Mouse (Mus musculus): ENCODE results near the gene Kirrel3. TPM values are rescaled to one million over a fixed set of nuclear protein-coding genes. Genes with fewer than 3 reads are reported as not detected.

The Kirrel3 gene
- polyA plus RNA-seq, 1 experiment from 2014 or later: 1.3 TPM

DNA sequence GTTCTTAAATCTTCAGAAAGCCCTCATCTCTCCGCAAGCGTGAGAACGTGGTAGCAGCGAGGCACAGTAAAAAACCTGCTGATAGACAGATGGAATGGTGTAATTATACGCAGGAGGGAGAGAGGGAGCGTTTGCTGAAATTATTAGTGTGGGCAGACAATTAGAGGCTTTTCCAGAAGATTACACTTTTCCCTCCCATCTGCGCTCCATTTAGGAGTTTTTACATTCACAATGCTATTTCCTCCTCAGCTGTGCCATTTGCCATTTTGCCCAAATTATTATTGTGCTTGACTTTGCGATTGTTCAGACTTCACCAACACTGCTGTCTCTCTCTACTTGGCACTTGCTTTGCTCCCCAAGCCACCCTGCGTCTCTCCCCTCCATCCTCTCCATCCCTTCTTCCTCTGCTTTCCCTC, 286.3 kb downstream of the Kirrel3 start:
- no peaks in the 10 kb centered on the region for H3K4me1 ChIP-seq (replicated peaks)
- H3K4me3 ChIP-seq: no peak overlapping the region
- H3K27ac ChIP-seq (ENCODE audit: poor library complexity, severe bottlenecking): no peak overlapping the region
- no peaks in the 10 kb centered on the region for H3K36me3 ChIP-seq
- H3K4me2 ChIP-seq: no peak overlapping the region
- no peak overlapping the region for H3K9ac ChIP-seq
- H3K9me3 ChIP-seq (replicated peaks): peaks cover 15% of the 10 kb centered on the region
- H3K27me3 ChIP-seq (replicated peaks): no peaks in the 10 kb centered on the region
- 86% methylated on average over 9 of the region's 9 CpGs for WGBS
- no peak for ATAC-seq (ENCODE audit: insufficient number of reproducible peaks, low FRiP score)

DNA sequence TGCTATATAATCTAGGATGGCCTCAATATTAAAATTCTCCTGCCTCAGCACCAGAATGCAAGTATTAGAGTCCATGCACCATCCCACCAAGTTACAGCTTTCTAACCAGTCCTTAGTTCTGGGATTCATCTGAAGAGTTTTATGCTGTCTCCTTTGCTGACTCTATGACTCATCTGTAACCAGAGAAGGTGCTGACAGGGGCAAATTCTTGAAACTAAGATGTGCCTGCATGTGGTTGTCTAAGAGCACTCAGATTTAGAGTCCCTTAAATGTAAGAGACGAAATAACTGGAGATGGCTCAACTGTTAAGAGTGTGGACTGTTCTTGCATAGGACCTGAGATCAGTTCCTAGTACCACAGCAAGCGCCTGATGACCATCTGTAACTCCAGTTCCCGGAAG, 295.7 kb downstream of the Kirrel3 start:
- no peaks in the 10 kb centered on the region for H3K27me3 ChIP-seq (replicated peaks)
- peaks cover 6% of the 10 kb centered on the region; the same call in 1 of the 2 replicates for H3K4me1 ChIP-seq (replicated peaks)
- no peak overlapping the region for H3K27ac ChIP-seq (ENCODE audit: poor library complexity, severe bottlenecking)
- no peaks in the 10 kb centered on the region for H3K9me3 ChIP-seq (replicated peaks)
- 68% methylated on average over 3 of the region's 3 CpGs for WGBS
- no peak overlapping the region for H3K9ac ChIP-seq
- H3K4me2 ChIP-seq: no peak overlapping the region
- no peak for ATAC-seq (ENCODE audit: insufficient number of reproducible peaks, low FRiP score)
- no peak overlapping the region for H3K4me3 ChIP-seq
- H3K36me3 ChIP-seq: no peaks in the 10 kb centered on the region

DNA sequence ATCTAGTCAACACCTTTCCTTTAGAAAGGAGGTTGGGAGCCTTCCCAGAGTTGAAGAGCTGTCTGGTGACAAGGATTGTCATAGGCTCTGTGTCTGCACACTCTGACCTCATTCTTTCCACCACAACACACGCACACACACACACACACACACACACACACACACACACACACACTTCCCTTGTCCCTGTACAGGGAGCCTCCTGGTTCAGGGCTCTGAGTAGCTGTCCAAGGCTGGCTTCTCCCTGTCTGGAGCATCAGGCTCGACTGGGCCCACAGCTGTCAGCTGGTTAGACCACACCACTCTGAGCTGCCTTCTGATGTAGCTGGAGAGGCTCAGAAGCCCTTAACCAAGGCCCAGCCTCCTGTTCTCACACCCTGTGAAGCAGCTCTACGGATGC, 302.2 kb downstream of the Kirrel3 start:
- H3K4me2 ChIP-seq: no peak overlapping the region
- no peaks in the 10 kb centered on the region for H3K9me3 ChIP-seq (replicated peaks)
- no peaks in the 10 kb centered on the region for H3K36me3 ChIP-seq
- no peak for ATAC-seq (ENCODE audit: insufficient number of reproducible peaks, low FRiP score)
- peaks cover 9% of the 10 kb centered on the region; the same call in 1 of the 2 replicates for H3K4me1 ChIP-seq (replicated peaks)
- H3K4me3 ChIP-seq: no peak overlapping the region
- no peak overlapping the region for H3K9ac ChIP-seq
- WGBS: 50% methylated on average over 3 of the region's 3 CpGs
- no peaks in the 10 kb centered on the region for H3K27me3 ChIP-seq (replicated peaks)
- no peak overlapping the region for H3K27ac ChIP-seq (ENCODE audit: poor library complexity, severe bottlenecking)

DNA sequence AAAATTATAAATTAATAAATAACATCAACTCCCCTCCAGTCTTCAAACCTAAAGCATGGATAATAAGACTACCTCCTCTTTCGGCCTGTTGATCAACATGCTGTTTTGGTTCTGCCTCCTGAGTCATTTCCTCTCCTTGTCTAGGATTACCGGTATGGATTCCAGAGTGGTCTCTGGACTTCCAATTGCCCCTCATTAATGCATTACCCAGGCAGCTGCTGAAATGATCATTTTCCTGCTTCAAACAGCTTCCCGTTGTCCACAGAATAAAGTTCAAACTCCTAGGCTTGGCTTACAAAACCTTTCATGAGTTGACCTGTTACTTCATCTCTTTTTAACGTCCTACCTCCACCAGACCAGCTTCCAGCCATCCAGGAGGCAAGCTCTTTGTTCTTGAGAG, 309.5 kb downstream of the Kirrel3 start:
- no peak for ATAC-seq (ENCODE audit: insufficient number of reproducible peaks, low FRiP score)
- H3K27ac ChIP-seq (ENCODE audit: poor library complexity, severe bottlenecking): no peak overlapping the region
- no peaks in the 10 kb centered on the region for H3K4me1 ChIP-seq (replicated peaks)
- no peaks in the 10 kb centered on the region for H3K27me3 ChIP-seq (replicated peaks)
- no peaks in the 10 kb centered on the region for H3K9me3 ChIP-seq (replicated peaks)
- 60% methylated on average over 4 of the region's 4 CpGs for WGBS
- no peak overlapping the region for H3K4me2 ChIP-seq
- H3K4me3 ChIP-seq: no peak overlapping the region
- no peak overlapping the region for H3K9ac ChIP-seq
- H3K36me3 ChIP-seq: no peaks in the 10 kb centered on the region

DNA sequence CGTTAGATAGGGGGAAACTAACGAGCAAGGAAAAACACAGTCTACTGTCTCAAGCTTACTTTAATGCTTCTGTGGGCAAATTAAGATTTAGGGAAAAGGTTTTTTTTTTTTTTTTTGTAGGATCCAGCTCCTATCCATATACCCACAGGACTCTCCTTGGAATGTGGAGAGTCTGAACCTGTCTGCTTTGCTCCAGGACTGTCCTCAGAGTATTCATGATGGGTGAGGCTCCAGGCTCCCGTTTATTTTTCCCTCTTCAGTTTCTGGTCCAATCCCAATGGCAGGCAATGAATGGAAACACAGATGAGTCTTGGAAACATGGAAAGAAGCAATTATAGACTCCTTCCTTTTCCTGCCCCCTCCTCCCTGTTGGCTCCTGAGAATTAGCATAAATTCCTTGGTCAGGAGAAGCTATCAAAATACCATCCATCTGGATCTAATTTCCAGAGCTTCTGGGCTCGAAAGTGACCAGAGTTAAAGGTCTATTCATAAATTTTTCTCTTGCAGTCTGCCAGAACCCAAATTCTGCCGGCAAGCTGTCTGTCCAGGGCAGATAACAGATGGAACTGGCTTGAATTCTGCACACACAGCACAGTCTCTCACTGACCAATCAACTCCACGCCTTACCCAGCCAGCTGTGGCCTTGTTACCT, 312.1 kb downstream of the Kirrel3 start:
- 49% methylated on average over 6 of the region's 6 CpGs for WGBS
- no peak for ATAC-seq (ENCODE audit: insufficient number of reproducible peaks, low FRiP score)

DNA sequence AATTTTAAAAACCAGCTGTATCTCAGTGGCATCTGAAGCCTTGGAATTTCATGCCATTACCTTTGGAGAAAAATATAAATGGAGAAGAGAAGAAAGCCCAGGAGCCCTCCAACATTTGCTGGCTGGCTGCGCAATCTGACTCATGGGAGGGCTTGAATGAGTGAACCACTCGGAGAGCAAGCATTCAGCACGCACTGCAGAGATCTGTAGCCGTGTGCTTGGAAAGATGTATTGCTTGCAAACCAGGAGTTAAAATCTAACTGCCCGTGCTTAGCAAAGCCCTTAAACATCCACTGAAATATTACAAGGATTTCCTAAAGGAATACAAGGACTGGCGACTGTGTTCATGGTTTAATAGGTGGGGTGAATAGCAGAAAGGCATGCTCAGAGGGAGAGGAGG, 316.0 kb downstream of the Kirrel3 start:
- no peaks in the 10 kb centered on the region for H3K4me1 ChIP-seq (replicated peaks)
- H3K27me3 ChIP-seq (replicated peaks): no peaks in the 10 kb centered on the region
- 72% methylated on average over 6 of the region's 6 CpGs for WGBS
- H3K9me3 ChIP-seq (replicated peaks): no peaks in the 10 kb centered on the region
- H3K27ac ChIP-seq (ENCODE audit: poor library complexity, severe bottlenecking): no peak overlapping the region
- H3K36me3 ChIP-seq: no peaks in the 10 kb centered on the region
- no peak overlapping the region for H3K9ac ChIP-seq
- H3K4me2 ChIP-seq: no peak overlapping the region
- H3K4me3 ChIP-seq: no peak overlapping the region
- no peak for ATAC-seq (ENCODE audit: insufficient number of reproducible peaks, low FRiP score)

More for the DNA sequence above, 312.1 kb downstream of the Kirrel3 start:
- Histone ChIP-seq H3K4me1 (replicated peaks) (no peaks in the 10 kb centered on the region), H3K36me3 (no peaks in the 10 kb centered on the region), H3K4me2 (no peak overlapping the region), H3K9ac (no peak overlapping the region), H3K27me3 (replicated peaks) (no peaks in the 10 kb centered on the region), H3K4me3 (no peak overlapping the region), H3K27ac (ENCODE audit: poor library complexity, severe bottlenecking) (no peak overlapping the region), H3K9me3 (replicated peaks) (no peaks in the 10 kb centered on the region)

DNA sequence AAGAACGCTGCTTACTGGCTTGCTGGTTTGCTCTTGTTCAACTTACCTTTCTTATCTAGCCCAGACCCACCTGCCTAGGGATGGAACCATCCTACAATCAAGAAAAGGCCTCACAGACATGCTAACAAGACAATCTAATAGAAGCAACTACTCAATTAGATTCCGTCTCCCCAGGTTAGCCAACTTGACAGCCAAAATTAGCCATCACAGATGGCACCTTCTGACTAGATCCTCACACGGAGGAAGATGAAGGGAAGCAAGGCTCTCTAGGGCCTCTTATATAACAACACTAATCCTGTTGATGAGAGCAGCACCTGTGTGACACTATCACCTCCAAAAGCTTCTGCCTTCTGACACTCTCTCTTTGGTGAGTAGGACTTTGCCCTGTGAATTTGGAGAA, 321.2 kb downstream of the Kirrel3 start:
- WGBS: 77% methylated on average over 3 of the region's 3 CpGs
- no peak overlapping the region for H3K9ac ChIP-seq
- H3K36me3 ChIP-seq: no peaks in the 10 kb centered on the region
- H3K9me3 ChIP-seq (replicated peaks): no peaks in the 10 kb centered on the region
- H3K4me3 ChIP-seq: no peak overlapping the region
- no peaks in the 10 kb centered on the region for H3K27me3 ChIP-seq (replicated peaks)
- ATAC-seq (ENCODE audit: insufficient number of reproducible peaks, low FRiP score): no peak
- H3K4me2 ChIP-seq: no peak overlapping the region
- H3K27ac ChIP-seq (ENCODE audit: poor library complexity, severe bottlenecking): no peak overlapping the region
- H3K4me1 ChIP-seq (replicated peaks): no peaks in the 10 kb centered on the region

DNA sequence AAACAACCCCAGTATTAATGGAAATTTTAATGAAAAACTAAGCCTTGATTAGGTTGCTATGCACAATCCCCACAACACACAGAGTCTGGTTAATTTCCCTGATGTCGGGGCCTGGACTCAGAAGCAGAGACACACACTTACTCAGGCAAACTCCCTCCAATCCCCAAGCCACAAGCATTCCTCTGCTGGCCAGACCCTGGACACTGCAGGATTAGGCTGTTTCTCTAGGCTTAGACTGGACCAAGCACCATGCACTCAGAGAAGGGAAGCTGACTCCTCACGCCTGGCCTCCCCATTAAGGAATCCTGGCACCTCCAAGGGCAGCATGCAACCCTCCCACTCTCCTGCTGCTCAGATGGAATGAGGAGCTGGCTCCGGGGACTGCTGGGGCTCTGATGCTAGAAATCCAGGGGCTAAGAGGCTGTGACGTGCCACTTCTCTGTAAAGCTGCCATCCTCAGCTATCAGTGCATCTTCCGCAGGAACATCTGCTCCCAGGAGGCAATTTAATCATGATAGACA, 324.4 kb downstream of the Kirrel3 start:
- Histone ChIP-seq H3K4me2 (no peak overlapping the region), H3K9me3 (replicated peaks) (no peaks in the 10 kb centered on the region), H3K4me1 (replicated peaks) (no peaks in the 10 kb centered on the region), H3K27ac (ENCODE audit: poor library complexity, severe bottlenecking) (no peak overlapping the region), H3K9ac (no peak overlapping the region), H3K4me3 (no peak overlapping the region), H3K27me3 (replicated peaks) (no peaks in the 10 kb centered on the region), H3K36me3 (no peaks in the 10 kb centered on the region)
- WGBS: 46% methylated on average over 5 of the region's 5 CpGs
- no peak for ATAC-seq (ENCODE audit: insufficient number of reproducible peaks, low FRiP score)

DNA sequence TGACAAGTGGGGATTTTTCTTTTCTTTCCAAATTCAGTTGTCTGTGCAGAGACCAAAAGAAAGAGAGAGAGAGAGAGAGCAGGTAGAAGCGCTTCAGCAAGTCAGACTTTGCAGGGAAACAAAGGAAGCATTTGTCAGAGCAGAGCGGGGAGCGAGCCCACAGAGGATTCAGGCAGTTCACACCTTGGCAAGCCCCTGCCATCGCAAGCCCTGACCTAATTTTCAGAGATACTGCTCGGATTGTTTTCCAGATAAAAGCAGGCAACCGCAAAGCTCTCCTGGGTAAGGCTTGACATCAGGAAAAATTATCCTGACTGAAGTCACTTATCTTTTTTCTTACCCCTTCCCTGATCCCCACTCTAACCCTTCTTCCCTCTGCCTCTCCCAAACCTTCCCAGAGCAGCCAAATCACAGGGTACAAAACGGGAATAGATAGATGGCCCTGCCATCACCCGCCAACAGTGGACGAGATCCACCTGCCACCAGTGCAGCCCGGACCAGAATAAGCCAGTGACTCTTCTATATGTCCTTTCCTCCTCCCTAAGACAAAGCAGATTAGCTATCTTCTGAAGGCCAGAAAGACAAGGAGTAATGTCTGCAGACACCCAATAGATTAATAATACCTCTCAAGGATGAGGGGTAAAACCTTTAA, 332.8 kb downstream of the Kirrel3 start:
- Histone ChIP-seq H3K4me2 (no peak overlapping the region), H3K9me3 (replicated peaks) (no peaks in the 10 kb centered on the region), H3K36me3 (no peaks in the 10 kb centered on the region), H3K4me1 (replicated peaks) (no peaks in the 10 kb centered on the region), H3K27ac (ENCODE audit: poor library complexity, severe bottlenecking) (no peak overlapping the region), H3K27me3 (replicated peaks) (peaks cover 6% of the 10 kb centered on the region; the same call in 1 of the 2 replicates), H3K4me3 (no peak overlapping the region), H3K9ac (no peak overlapping the region)
- WGBS: 12% methylated on average over 10 of the region's 10 CpGs
- ATAC-seq (ENCODE audit: insufficient number of reproducible peaks, low FRiP score): no peak

DNA sequence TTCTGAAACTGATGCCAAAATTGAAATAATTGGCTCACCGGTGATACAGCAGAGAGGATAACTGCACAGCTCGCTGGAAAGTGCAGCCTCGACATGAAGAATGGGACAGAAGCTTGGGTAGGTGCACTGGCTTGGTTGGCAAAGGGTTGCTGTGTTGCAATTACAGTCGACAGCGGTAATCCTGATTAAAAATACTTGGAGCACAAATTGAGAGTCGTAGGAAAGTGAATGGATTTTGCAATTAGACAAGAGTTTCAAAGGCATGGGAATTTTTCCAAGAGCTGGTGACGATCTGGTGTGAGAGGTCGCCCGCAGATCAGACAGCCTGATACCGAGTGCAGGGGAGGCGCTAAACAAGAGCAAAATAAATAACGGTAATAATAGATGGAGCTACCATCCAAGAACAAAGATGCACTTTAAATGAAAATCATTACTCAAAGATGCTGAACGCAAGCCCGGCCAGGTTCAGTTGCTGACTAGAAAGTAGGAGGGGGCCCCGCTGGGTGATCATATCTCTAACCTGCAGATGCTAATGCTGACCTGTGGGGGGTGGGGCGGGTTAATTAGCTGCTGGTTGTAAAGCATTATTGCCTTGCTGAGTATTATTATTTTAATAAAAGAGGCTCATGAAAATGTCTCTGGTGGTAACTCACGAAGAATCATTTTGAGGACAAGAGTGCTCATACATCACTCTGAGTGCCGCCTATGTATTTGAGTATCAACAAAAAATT, 338.8 kb downstream of the Kirrel3 start:
- H3K27ac ChIP-seq (ENCODE audit: poor library complexity, severe bottlenecking): no peak overlapping the region
- H3K9ac ChIP-seq: no peak overlapping the region
- H3K4me2 ChIP-seq: no peak overlapping the region
- no peak for ATAC-seq (ENCODE audit: insufficient number of reproducible peaks, low FRiP score)
- H3K4me3 ChIP-seq: no peak overlapping the region
- 80% methylated on average over 18 of the region's 18 CpGs for whole genome bisulfite sequencing
- H3K9me3 ChIP-seq (replicated peaks): no peaks in the 10 kb centered on the region
- H3K4me1 ChIP-seq (replicated peaks): no peaks in the 10 kb centered on the region
- no peaks in the 10 kb centered on the region for H3K36me3 ChIP-seq
- H3K27me3 ChIP-seq (replicated peaks): no peaks in the 10 kb centered on the region; the same call in 1 of the 2 replicates

DNA sequence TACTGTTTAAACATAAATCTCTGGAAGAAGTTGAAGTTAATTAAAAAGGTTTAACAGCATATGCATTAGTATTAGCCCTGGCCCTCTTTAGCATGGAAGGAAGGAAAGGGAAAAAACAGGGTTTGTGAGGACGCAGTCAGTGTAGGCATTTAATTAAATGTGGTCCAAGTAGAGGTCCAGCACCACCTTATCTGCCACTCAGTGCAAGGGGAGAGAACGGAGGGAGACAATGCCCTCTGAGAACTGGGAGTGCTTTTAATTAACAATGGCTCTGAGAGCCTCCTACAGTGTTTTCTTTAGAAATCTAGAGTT, 339.4 kb downstream of the Kirrel3 start:
- no peak overlapping the region for H3K9ac ChIP-seq
- ATAC-seq (ENCODE audit: insufficient number of reproducible peaks, low FRiP score): no peak
- H3K4me1 ChIP-seq (replicated peaks): no peaks in the 10 kb centered on the region
- no peaks in the 10 kb centered on the region for H3K9me3 ChIP-seq (replicated peaks)
- H3K27ac ChIP-seq (ENCODE audit: poor library complexity, severe bottlenecking): no peak overlapping the region
- H3K27me3 ChIP-seq (replicated peaks): no peaks in the 10 kb centered on the region; the same call in 1 of the 2 replicates
- H3K4me2 ChIP-seq: no peak overlapping the region
- 42% methylated on average over 2 of the region's 2 CpGs for WGBS
- no peak overlapping the region for H3K4me3 ChIP-seq
- no peaks in the 10 kb centered on the region for H3K36me3 ChIP-seq

Data from heart, embryonic 12.5 days (tissue).